Mouse (Mus musculus): ENCODE measurements around the gene Zfp366.

GRCm38 (mm10) chr13:99245916-99246460 is 61.4 kb downstream of the Zfp366 start:
- no peak for TF ChIP-seq CTCF (IDR thresholded peaks at IDR 0.05; ENCODE audit: extremely low read depth, insufficient read depth, insufficient read length, insufficient replicate concordance)
- TF ChIP-seq POLR2A (IDR thresholded peaks at IDR 0.05; ENCODE audit: low read depth, low read length): no peak

Data from spleen, adult 2 months (tissue).